Mouse (Mus musculus): ENCODE measurements around the gene Tectb.
"Not testable (repeated sequence)": the region's sequence is repeated elsewhere in the genome, so short reads cannot be mapped to it uniquely, and the experiment has no call there.

The Tectb gene

GRCm38 (mm10) chr19:55166741-55167140 is 13.8 kb upstream of the Tectb start:
- DNase-seq = no peak

- DNase-seq = no peak
Observed at GRCm38 (mm10) chr19:55167741-55168140, 12.8 kb upstream of the Tectb start.

- peak; percentile 79 for DNase-seq
Observed at GRCm38 (mm10) chr19:55168360-55168759, 12.2 kb upstream of the Tectb start.

DNA sequence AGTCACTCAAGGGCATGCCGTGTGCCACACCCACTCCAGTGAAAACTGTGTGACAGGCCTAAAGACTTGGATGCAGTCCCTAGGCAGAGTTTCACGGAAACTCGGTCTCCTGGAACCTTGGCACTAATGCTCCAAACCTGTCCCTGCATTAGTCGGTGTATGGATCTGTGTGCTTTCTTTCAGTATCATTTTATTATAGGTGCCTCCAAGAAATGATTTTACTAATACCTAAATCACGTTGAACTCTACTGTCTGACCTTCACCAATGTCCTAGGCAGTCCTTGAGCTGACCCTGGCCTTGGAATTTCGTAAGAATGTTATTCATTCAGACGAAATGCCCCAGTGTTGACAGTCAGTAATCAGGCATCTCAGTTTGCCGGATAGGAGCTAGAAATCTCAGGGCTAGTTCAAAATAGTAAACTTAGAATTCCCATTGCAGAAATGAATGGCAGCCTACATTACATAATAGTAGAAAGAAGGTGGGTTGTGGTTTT is 11.2 kb upstream of the Tectb start:
- DNase-seq = not testable (repeated sequence)

GRCm38 (mm10) chr19:55170399-55170798 is 10.1 kb upstream of the Tectb start:
- no peak for DNase-seq

DNA sequence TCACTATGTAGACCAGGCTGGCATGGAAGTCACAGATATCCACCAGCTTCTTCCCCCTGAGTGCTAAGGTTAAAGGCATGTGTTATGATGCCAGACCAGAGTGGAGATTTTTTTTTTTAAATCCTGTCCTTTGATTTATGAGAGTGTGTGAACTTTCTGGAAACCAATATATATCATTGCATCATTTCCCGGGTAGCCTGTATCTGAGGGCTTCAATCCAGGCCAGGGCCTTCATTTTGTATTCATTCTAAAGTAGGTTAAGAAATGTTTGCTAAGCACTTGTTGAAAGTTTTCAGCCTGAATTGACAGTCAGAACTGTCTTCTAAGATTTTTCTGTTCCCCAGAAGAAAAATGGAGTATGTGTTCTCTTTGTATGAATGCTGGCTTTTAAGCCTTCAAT is 8.9 kb upstream of the Tectb start:
- no peak for DNase-seq

- no peak for DNase-seq
Observed at GRCm38 (mm10) chr19:55177143-55177542, 3.4 kb upstream of the Tectb start.

- DNase-seq = peak; percentile 35
Observed at GRCm38 (mm10) chr19:55184442-55184841, 3.9 kb downstream of the Tectb start.

DNA sequence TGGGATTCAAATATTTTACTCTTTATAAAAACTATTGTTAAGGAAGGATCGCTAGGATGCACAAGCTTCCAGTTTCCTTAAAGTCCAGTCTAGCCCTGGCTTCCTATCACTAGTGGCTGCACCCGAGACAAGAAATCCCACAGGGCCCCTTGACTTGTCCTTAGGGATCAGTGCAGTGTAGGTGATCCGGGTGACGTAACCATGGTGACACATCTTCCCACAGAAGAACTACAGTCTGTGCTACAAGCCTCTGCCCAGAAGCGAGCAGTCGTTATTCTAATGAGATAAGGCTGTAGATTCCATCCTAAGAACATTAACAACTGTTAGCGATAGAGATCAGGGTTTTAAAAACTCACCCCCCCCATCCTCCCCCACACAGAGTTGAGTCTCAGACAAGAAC is 4.5 kb downstream of the Tectb start:
- DNase-seq = no peak

- DNase-seq = no peak
Observed at GRCm38 (mm10) chr19:55185651-55186050, 5.1 kb downstream of the Tectb start.

DNA sequence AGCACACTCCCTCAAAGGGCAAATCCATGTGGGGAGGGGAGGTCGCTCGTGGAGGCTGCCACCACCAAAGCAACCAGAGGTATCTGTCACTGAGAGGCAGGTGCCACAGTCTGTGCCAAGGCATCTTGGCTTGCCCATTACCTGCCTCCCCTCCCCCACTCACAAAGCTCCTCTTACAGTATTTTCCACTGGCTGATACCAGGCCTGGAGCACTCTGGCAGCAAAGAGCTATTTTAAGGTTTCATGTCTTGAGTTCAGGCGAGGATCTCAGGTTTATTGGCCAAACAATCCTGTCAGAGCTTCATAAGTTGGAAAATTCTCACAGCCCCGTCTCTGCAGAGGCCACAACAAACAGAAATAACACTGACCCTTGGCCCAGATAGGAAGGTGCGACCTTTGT is 9.5 kb downstream of the Tectb start:
- DNase-seq = no peak

DNA sequence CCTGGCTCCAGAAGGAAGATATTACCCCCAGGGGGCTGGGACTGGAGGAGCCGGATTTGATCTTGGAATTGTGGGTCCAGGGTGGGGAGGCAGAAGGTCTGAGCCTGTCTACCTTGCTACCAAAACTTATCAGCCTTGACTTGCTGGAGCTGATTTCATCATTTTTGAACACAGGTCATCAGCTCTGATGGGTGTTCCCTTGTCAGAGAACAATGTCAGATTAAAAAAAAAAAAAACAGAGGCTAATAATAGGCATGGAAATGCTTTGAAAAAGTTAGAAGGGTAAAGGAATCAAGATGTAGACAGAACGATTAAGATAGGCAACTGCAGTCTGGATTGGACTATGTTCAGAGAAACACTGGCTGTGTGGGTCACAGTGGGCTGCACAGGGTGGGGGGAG is 11.1 kb downstream of the Tectb start:
- no peak for DNase-seq

- DNase-seq = peak; percentile 79
Observed at GRCm38 (mm10) chr19:55192254-55192945, 11.9 kb downstream of the Tectb start.

DNA sequence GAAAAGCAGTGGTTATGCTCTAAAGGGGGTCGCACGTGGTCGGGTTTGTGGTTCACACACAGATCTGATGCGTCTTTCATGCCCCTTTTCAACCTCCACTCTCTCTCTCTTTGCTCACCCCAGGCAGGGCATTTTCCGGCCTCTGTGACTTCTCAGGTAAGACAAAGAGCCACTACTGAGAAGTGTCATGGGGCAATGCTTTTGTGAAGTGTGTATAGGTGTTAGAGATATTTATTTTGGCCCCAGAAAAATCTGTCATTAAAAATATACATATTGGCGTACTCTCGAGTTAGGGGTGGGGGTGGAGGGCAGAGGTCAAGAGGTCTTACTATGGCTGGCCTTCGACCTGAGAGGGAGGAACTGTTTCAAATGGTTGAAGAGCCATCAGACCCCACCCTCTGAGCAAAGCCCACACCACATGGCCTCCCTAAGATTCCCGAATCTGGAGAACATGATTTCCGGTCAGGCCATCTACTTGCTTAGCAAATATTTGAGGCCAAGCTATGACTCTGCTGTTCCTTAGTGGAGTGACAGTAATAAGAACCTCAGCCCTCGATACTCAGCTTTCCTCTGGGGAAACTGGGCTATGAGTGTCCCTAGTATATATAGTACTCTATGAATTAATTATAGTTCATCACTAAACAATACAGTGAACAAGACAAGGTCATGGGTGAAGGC is 13.3 kb downstream of the Tectb start:
- peak; percentile 56 for DNase-seq

DNA sequence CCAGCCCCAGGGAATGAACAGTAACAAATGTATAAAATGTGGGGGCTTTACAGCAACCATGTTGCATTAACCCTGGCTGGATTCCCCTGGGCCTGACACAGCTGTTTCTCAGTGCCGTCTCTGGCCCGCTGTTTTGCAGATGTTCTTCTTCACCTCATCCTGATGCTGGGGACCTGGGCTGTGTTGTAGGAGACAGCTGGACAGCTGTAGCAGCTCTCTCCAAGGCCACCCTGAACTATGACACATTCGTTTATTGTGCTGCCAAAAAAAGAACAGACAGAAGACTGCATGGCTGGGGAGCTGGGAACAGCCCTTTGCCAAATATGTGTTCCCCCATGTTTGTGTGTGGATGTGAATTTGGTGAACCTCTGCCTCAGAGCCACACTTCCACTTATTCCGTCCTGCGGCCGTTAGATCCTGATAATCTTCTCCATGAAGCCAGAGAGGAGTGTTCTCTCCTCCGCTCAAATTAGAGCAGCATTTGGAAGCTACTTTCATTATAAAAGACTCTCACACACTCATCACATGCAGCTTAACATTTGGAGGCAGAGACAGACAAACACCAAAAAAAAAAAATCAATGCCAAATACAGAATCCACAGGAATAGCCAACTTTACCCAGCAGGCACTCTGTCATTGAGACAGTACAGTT is 14.1 kb downstream of the Tectb start:
- DNase-seq = peak; percentile 71

GRCm38 (mm10) chr19:55195574-55195973 is 15.0 kb downstream of the Tectb start:
- no peak for DNase-seq

DNA sequence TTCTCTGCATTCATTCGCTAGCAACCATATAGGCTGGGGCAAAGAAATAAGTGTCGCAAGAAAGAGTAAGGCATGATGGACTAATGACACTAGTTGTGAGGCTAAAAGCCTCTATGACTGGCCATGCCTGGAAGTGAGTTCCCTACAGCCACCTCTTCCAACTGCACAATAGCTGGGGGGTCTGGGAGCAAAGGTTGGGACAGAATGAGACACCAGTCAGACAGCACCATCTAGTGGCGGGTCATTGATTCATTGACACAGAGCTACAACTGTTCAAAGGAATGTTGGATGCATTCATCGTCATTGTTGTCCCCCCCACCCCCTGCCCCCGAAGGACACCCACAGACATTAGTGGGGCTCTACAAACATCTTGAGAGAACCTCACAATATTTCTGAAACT is 17.8 kb downstream of the Tectb start:
- peak; percentile 88 for DNase-seq

GRCm38 (mm10) chr19:55206482-55207138 is 26.1 kb downstream of the Tectb start:
- peak; percentile 76 for DNase-seq

- DNase-seq = no peak
Observed at GRCm38 (mm10) chr19:55207205-55207604, 26.7 kb downstream of the Tectb start.

- no peak for DNase-seq
Observed at GRCm38 (mm10) chr19:55207746-55208538, 27.4 kb downstream of the Tectb start.

GRCm38 (mm10) chr19:55208654-55209053 is 28.1 kb downstream of the Tectb start:
- DNase-seq = no peak

DNA sequence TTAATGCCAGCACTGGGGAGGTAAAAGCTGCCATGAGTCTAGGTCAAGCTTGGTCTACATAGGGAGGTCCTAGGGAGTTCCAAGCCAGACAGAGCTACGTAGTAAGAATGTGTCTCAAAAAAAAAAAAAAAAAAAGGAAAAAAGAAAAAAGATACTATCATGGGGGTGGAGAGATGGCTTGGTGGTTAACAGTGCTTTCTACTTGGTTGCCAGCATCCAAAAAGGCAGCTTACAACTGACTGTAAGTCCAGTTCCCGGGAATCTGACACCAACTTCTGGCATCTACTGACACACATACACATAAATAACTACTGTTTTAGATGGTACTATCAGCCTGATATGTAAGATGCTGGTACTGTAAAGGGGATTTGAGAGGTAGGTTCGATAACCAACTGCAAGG is 28.6 kb downstream of the Tectb start:
- no peak for DNase-seq

DNA sequence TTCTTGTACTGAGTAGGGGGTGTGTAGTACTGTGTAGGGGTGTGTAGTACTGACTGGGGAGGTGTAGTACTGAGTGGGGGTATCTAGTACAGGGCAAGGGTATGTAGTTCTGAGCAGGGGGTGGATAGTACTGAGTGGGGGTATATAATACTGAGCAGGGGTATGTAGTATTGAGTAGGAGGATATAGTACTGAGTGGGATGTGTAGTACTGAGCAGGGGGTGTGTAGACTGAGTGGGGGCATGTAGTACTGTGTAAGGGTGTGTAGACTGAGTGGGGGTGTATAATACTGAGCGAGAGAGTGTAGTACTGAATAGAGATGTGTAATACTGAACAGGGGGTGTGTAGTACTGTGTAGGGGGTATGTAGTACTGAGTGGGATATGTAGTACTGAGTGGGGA is 31.2 kb downstream of the Tectb start:
- no peak for DNase-seq
